Mouse (Mus musculus) hematopoietic stem cell, adult 5-6 weeks (primary cell): ENCODE measurements around the gene Dicer1. TPM values are rescaled to one million over a fixed set of nuclear protein-coding genes. Genes with fewer than 3 reads are reported as not detected.

ENCODE experiments used
- ATAC-seq, 2 experiments: fragments of 125-278 bp in 1 of 2; replicated peaks in 1 of 2; 2 replicates each; pipeline ENCODE4 v1.8.0; 2016 to 2017; ENCODE audit warnings: inconsistent platforms in 2 of 2, mild to moderate bottlenecking in 2 of 2, moderate number of reproducible peaks in 2 of 2, low read depth in 1 of 2, moderate TSS enrichment in 1 of 2; ENCODE audit not compliant: low FRiP score in 2 of 2, poor library complexity in 2 of 2, severe bottlenecking in 2 of 2, insufficient read depth in 1 of 2, low TSS enrichment in 1 of 2
- total RNA-seq: library from RNA; stranded (forward); fragments of 172-1452, 232-1000 nt; gene quantifications from 2 replicates; pipeline ENCODE4 v1.2.3, GENCODE M21; 2017

Dicer1 gene
- 38.6 and 51.2 TPM in 2 replicates for total RNA-seq

DNA sequence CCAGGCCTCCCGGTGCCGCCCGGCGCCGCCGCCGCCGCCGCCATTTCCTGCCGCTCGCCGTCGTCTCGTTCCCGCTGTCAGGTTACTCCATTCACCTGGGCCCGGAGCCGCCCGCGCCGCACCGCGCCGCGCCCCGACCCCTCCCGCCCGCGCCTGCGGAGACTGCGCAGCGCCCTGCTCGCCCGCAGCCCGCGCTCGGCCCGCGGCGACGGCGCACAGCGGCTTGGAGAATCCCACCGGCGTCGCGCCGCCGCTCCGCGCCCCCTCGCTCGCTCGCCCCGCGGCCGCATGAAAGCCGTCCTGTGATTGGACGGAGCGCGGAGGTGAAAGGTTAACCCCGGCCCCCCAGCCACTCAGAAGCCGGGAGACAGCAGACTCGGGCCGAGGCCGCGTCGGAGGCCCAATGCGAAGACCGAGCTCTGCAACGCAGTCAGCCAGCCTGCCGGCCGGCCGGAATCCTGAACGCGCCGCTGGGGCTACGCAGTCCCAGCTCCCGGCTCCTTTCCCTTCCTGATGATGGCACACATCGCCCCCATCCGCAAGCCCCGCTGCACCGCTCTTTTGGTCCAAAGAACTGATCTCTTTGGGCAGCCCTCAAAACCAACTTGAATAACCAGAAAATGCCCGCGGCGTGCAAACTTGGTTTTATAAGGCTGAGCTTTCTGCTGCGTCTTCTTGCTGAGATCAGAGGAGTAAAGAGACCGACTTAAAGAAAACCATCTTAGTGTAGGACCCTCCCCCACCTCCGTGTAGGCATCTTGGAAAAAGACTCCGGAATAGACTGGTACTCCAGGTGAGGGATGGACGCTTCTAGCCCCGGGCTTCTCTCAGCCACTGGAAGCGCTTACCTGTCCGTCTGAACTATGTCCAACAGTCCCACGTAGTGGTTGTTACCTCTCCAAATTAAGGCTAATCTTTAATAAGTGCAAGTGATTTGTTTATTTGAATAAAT, at the start of gene Dicer1:
Gene Dicer1 (minus strand): TSS at position 139 of the 952 bp plus-strand sequence.
- ATAC-seq, result peak; percentile 91 to 93

GRCm38 (mm10) chr12:104799365-104799764, 47.6 kb upstream of the Dicer1 start:
- ATAC-seq, result no peak

- no peak for ATAC-seq
Measured at GRCm38 (mm10) chr12:104797905-104798304, 46.2 kb upstream of the Dicer1 start.

DNA sequence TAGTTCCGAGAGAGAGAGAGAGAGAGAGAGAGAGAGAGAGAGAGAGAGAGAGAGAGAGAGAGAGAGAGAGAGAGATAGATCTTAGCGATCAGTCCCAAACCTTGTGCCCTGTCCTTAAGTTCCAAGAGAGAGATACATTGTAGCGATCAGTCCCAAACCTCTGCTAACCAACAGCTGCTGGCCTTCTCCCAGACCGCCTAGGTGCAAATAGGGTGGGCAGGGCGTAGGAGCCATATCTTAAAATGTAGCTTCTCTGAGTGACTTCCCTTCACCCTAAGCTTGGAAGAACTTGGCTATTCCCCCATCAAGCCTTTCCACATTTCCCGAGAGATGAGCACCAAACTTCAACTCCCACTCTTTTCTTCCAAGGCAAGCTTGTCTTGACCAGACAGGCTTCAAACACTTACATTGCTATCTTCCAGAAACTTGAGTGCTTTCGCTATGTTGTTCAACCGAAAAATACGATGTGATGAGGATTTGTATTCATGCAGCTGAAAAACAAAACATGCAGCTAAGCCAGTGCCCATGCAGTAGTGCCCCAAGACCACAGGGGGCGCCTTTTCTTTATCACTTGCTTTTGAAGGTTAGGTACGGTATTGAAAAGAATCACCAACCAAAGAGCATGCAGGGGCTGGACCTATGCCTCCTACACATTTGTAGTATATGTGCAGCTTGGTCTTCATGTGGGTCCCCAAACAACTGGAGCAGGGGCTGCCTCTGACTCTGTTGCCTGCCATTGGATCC, 45.1 kb upstream of the Dicer1 start:
- no peak for ATAC-seq

- ATAC-seq, result no peak
Measured at GRCm38 (mm10) chr12:104794957-104795356, 43.2 kb upstream of the Dicer1 start.

DNA sequence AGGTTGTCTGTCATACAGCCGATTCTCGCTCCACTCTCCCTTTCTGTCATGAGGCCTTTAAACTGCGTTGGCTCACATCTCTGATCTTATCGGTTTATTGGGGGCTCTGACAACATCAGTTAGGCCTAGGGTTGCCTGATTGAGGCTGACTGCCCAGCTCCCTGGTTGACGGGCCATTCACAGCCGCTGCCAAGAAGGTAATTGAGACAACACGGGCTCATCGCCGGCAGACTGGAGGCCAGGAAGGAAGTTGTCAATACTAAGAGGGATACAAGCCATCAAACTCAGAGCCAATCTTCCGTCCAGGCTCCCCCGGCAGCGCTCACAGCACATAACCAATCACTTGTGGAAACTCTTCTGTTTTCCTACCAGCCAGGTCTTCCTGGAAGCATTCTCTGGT, 41.7 kb upstream of the Dicer1 start:
- ATAC-seq, result no peak

GRCm38 (mm10) chr12:104777603-104778002, 25.9 kb upstream of the Dicer1 start:
- peak in 1 of 2 experiments; percentile 51; a peak in 1 of 4 replicates for ATAC-seq

DNA sequence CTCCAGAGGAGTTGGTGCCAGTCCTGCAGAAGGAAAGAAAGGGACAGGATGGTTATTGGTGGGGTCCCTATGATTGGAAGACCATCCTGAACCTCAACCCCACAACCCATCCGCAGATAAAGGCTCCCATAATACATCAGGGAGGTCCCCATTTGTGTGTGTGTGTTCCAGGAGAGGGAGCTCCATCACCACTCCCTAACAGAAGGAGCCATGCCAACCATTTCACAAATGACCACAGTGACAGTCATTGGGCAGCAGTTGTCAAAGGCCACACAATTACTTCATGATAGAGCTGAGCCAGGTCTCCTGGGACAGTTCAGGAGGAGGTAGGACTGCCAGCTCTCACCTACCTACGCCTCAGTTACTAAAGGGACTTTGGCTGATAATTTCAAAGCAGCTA, 20.2 kb upstream of the Dicer1 start:
- no peak for ATAC-seq

DNA sequence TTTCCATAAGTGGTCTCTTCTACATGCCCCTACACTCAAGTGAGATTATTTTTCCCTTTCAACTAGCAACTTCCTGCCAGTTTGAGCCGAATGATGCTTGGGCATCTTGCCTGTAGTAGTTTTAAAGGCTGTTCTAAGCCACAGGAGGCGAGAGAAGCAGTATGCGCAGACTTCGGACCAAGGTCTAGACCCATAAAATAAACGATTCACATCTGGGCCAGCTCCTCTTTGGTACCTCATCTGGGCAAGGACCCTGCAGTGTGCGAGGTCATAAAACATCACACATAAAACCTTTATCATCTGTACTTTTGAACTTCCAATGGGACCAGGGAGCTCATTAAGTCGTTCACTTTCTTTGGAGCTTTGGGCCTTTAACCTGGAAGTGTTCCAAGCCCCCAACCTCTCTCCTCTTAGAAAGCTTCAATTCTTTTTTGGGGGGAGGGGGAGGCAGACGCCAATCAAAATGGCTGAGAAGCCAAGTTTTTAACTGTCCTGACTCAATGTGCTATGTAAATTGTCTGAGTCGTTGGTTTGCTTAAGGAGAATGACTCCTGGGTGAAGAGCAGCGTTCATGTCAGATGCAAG, 17.5 kb upstream of the Dicer1 start:
- ATAC-seq, result no peak

GRCm38 (mm10) chr12:104767183-104767582, 15.4 kb upstream of the Dicer1 start:
- ATAC-seq, result peak; percentile 32 to 59; a peak in 2 of 4 replicates

DNA sequence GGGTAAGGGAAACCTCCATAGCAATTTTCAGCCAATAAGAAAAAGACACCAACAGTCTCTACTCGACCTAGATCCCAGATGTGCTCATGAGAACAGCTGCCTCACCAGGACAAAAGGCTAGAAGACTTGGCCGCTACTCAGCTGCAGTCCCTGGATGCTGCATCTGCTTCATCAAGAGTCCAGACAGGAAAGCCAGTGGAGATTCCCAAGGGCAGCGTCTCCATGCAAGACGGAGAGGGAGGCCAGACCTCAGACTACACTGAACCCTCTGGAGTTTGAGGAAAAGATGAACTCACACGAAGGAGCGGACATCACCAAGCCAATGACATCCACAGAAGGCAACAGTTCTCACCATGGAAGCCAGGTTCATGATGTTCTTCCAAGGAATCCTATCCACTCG, 14.0 kb upstream of the Dicer1 start:
- ATAC-seq, result peak in 1 of 2 experiments; percentile 22; a peak in 1 of 4 replicates

GRCm38 (mm10) chr12:104765116-104765515, 13.4 kb upstream of the Dicer1 start:
- no peak for ATAC-seq

GRCm38 (mm10) chr12:104763918-104764317, 12.2 kb upstream of the Dicer1 start:
- no peak for ATAC-seq

- no peak for ATAC-seq
Measured at GRCm38 (mm10) chr12:104761411-104761810, 9.7 kb upstream of the Dicer1 start.

DNA sequence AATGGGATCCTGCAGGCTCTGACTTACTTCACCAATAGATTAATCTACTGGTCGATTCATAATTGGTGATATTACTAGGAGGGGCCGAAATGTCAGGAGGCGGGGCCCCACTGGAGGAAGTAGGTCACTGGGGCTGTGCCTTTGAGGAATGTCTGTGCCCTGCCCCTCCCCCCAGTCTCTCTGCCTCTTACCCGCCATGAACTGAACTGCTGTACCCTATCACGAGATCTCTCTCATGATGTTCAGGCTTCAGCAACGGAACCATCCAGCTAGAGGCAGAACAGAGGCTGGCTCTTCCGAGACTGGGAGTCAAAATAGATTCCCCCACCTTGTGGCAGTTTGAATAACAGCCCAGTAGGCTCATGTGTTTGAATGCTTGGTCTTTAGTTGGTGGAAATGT, 6.3 kb upstream of the Dicer1 start:
- ATAC-seq, result no peak

- no peak for ATAC-seq
Measured at GRCm38 (mm10) chr12:104753686-104754085, 1.9 kb upstream of the Dicer1 start.

GRCm38 (mm10) chr12:104751331-104751813, 380 bp downstream of the Dicer1 start:
- ATAC-seq, result no peak

DNA sequence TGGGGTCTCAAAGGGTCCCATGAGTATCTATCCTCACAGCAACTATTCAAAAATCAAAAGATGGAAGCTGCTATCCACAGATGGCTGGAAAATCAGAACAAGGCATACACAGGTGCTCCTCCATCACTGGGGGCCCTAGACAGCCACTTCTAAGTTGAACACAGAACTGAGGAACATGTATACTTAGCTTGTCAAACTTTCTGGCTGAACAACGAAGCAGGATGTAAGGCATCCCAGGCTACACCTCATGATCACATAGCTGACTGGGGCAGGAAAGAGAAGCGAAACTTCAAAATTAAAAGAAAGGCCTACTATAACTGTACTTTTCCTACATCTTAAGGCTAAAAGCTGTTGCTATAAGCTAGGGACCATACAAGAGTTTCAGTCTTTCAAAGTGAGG, 2.8 kb downstream of the Dicer1 start:
- ATAC-seq, result no peak
